Mouse (Mus musculus) erythroblast, embryonic 14.5 days (primary cell): Measurements from ENCODE around the gene Gfra1. TPM values are rescaled to one million over a fixed set of nuclear protein-coding genes. Genes with fewer than 3 reads are reported as not detected.

Experiments
- H3K27me3 ChIP-seq: 2 replicates; pipeline ENCODE4 v1.6.1; 2012; ENCODE audit warnings: inconsistent platforms; ENCODE audit not compliant: control insufficient read depth
- H3K36me3 ChIP-seq: 2 replicates; pipeline ENCODE4 v1.6.1; 2012; ENCODE audit warnings: mild to moderate bottlenecking, inconsistent platforms; ENCODE audit not compliant: control insufficient read depth
- H3K4me1 ChIP-seq: 2 replicates; pipeline ENCODE4 v1.6.1; 2012; ENCODE audit warnings: inconsistent platforms; ENCODE audit not compliant: control insufficient read depth
- H3K4me3 ChIP-seq: replicated peaks from 2 replicates; pipeline ENCODE3; 2012; ENCODE audit warnings: moderate library complexity, mild to moderate bottlenecking, inconsistent platforms
- H3K9me3 ChIP-seq: 2 replicates; pipeline ENCODE4 v1.6.1; 2012; ENCODE audit warnings: low read length, inconsistent platforms, mixed read lengths; ENCODE audit not compliant: control insufficient read depth
- GATA1 ChIP-seq: IDR thresholded peaks from 2 replicates; pipeline ENCODE4 v1.6.1; 2012; ENCODE audit warnings: low read length, inconsistent platforms, mixed read lengths
- TAL1 ChIP-seq: IDR thresholded peaks from 3 replicates; pipeline ENCODE4 v1.6.1; 2012; ENCODE audit warnings: low read length, inconsistent platforms, mixed read lengths
- polyA plus RNA-seq: library from polyadenylated mRNA; stranded (reverse); fragments of >175 nt; gene quantifications from 2 replicates; pipeline ENCODE4 v1.2.3, GENCODE M21; 2012

Gfra1 gene
- polyA plus RNA-seq, 1 experiment = not detected

- Histone ChIP-seq H3K9me3 (no peaks in the 10 kb centered on the region; the same call in 1 of the 2 replicates), H3K36me3 (no peaks in the 10 kb centered on the region), H3K4me1 (no peaks in the 10 kb centered on the region), H3K27me3 (no peaks in the 10 kb centered on the region), H3K4me3 (no peak overlapping the region)
- TF ChIP-seq GATA1 (no peak), TAL1 (no peak)
Observed at GRCm38 (mm10) chr19:58427348-58427747, 28.4 kb downstream of the Gfra1 start.

- H3K4me1 ChIP-seq = no peaks in the 10 kb centered on the region
- no peaks in the 10 kb centered on the region for H3K27me3 ChIP-seq
- no peak overlapping the region for H3K4me3 ChIP-seq
- TF ChIP-seq GATA1 (no peak), TAL1 (no peak)
- H3K9me3 ChIP-seq = no peaks in the 10 kb centered on the region; the same call in 1 of the 2 replicates
- H3K36me3 ChIP-seq = no peaks in the 10 kb centered on the region
Observed at GRCm38 (mm10) chr19:58424928-58425327, 30.8 kb downstream of the Gfra1 start.

- no peak overlapping the region for H3K4me3 ChIP-seq
- TF ChIP-seq TAL1 (no peak), GATA1 (no peak)
- no peaks in the 10 kb centered on the region for H3K27me3 ChIP-seq
- no peaks in the 10 kb centered on the region for H3K36me3 ChIP-seq
- H3K4me1 ChIP-seq = no peaks in the 10 kb centered on the region
- H3K9me3 ChIP-seq = no peaks in the 10 kb centered on the region; the same call in 1 of the 2 replicates
Observed at GRCm38 (mm10) chr19:58424179-58424578, 31.5 kb downstream of the Gfra1 start.

GRCm38 (mm10) chr19:58422916-58423493, 32.7 kb downstream of the Gfra1 start:
- H3K36me3 ChIP-seq = no peaks in the 10 kb centered on the region
- TF ChIP-seq GATA1 (no peak), TAL1 (no peak)
- no peaks in the 10 kb centered on the region for H3K27me3 ChIP-seq
- no peaks in the 10 kb centered on the region for H3K4me1 ChIP-seq
- H3K4me3 ChIP-seq = no peak overlapping the region
- H3K9me3 ChIP-seq = no peaks in the 10 kb centered on the region; the same call in 1 of the 2 replicates

GRCm38 (mm10) chr19:58419685-58420084, 36.0 kb downstream of the Gfra1 start:
- no peaks in the 10 kb centered on the region for H3K36me3 ChIP-seq
- H3K9me3 ChIP-seq = peaks cover 3% of the 10 kb centered on the region
- H3K4me3 ChIP-seq = no peak overlapping the region
- H3K27me3 ChIP-seq = no peaks in the 10 kb centered on the region
- H3K4me1 ChIP-seq = no peaks in the 10 kb centered on the region
- TF ChIP-seq TAL1 (no peak), GATA1 (no peak)

GRCm38 (mm10) chr19:58419278-58419677, 36.4 kb downstream of the Gfra1 start:
- H3K4me3 ChIP-seq = no peak overlapping the region
- no peak for TF ChIP-seq TAL1
- TF ChIP-seq GATA1 = no peak
- H3K36me3 ChIP-seq = no peaks in the 10 kb centered on the region
- no peaks in the 10 kb centered on the region for H3K27me3 ChIP-seq
- peaks cover 3% of the 10 kb centered on the region for H3K9me3 ChIP-seq
- no peaks in the 10 kb centered on the region for H3K4me1 ChIP-seq

- TF ChIP-seq TAL1 (no peak), GATA1 (no peak)
Observed at GRCm38 (mm10) chr19:58415173-58415572, 40.5 kb downstream of the Gfra1 start.

GRCm38 (mm10) chr19:58414733-58415132, 41.0 kb downstream of the Gfra1 start:
- Histone ChIP-seq H3K27me3 (no peaks in the 10 kb centered on the region), H3K36me3 (no peaks in the 10 kb centered on the region)
- TF ChIP-seq GATA1 (no peak), TAL1 (no peak)

More at GRCm38 (mm10) chr19:58415173-58415572, 40.5 kb downstream of the Gfra1 start:
- no peak overlapping the region for H3K4me3 ChIP-seq
- peaks cover 3% of the 10 kb centered on the region for H3K9me3 ChIP-seq
- no peaks in the 10 kb centered on the region for H3K4me1 ChIP-seq
- H3K27me3 ChIP-seq = no peaks in the 10 kb centered on the region
- H3K36me3 ChIP-seq = no peaks in the 10 kb centered on the region

GRCm38 (mm10) chr19:58413290-58413689, 42.4 kb downstream of the Gfra1 start:
- TF ChIP-seq TAL1 (no peak), GATA1 (no peak)
- no peaks in the 10 kb centered on the region for H3K4me1 ChIP-seq
- H3K36me3 ChIP-seq = no peaks in the 10 kb centered on the region
- H3K27me3 ChIP-seq = no peaks in the 10 kb centered on the region
- no peak overlapping the region for H3K4me3 ChIP-seq
- peaks cover 3% of the 10 kb centered on the region for H3K9me3 ChIP-seq

More at GRCm38 (mm10) chr19:58414733-58415132, 41.0 kb downstream of the Gfra1 start:
- H3K9me3 ChIP-seq = peaks cover 3% of the 10 kb centered on the region
- no peaks in the 10 kb centered on the region for H3K4me1 ChIP-seq
- no peak overlapping the region for H3K4me3 ChIP-seq

- Histone ChIP-seq H3K27me3 (no peaks in the 10 kb centered on the region), H3K4me1 (no peaks in the 10 kb centered on the region), H3K36me3 (no peaks in the 10 kb centered on the region), H3K9me3 (peaks cover 3% of the 10 kb centered on the region), H3K4me3 (no peak overlapping the region)
- TF ChIP-seq GATA1 (no peak), TAL1 (no peak)
Observed at GRCm38 (mm10) chr19:58412811-58413210, 42.9 kb downstream of the Gfra1 start.
